Mouse (Mus musculus) heart, postnatal 14 days (tissue): ENCODE data around the gene Nans. TPM values are rescaled to one million over a fixed set of nuclear protein-coding genes. Genes with fewer than 3 reads are reported as not detected.

Source experiments
- DNase-seq, 2 experiments: peaks; one replicate each; pipeline ENCODE4 v3.0.0; 2021 to 2022
- intact Hi-C: fragments of 180-260 bp; cut with DNase I; formaldehyde crosslinking; loops from one replicate; pipeline ENCODE4 v1.15.1; 2025
- total RNA-seq, 2 experiments: library from RNA; stranded (reverse); gene quantifications; 2 replicates each; pipeline ENCODE4 v1.2.3; 2021

Gene Nans
- total RNA-seq, 2 experiments from 2014 or later: 17.5 to 21.4 TPM

- no peak for DNase-seq
- intact Hi-C loops: no loop called here
Observed at GRCm38 (mm10) chr4:46465740-46466139, 23.3 kb upstream of the Nans start.

- DNase-seq: no peak
Observed at GRCm38 (mm10) chr4:46475101-46475500, 13.9 kb upstream of the Nans start.

GRCm38 (mm10) chr4:46479081-46479480 is 10.0 kb upstream of the Nans start:
- intact Hi-C loops: no loop called here

More at GRCm38 (mm10) chr4:46475101-46475500, 13.9 kb upstream of the Nans start:
- intact Hi-C loops: no loop called here

GRCm38 (mm10) chr4:46485696-46486417 is 3.2 kb upstream of the Nans start:
- peak; percentile 78 to 80 for DNase-seq
- intact Hi-C loops: loop anchor here (2.0 kb wide), 1 partner anchor 33 kb away; no protein-coding TSS in a partner anchor

More at GRCm38 (mm10) chr4:46479081-46479480, 10.0 kb upstream of the Nans start:
- DNase-seq: no peak

GRCm38 (mm10) chr4:46487348-46487747 is 1.7 kb upstream of the Nans start:
- peak; percentile 65 to 69 for DNase-seq
- intact Hi-C loops: loop anchor here (2.0 kb wide), 1 partner anchor 35 kb away; no protein-coding TSS in a partner anchor

- intact Hi-C loops: no loop called here
- no peak for DNase-seq
Observed at GRCm38 (mm10) chr4:46493071-46493470, 4.0 kb downstream of the Nans start.

- DNase-seq: no peak
- intact Hi-C loops: no loop called here
Observed at GRCm38 (mm10) chr4:46495543-46495942, 6.5 kb downstream of the Nans start.

GRCm38 (mm10) chr4:46497286-46497892 is 8.3 kb downstream of the Nans start:
- intact Hi-C loops: no loop called here
- peak; percentile 75 to 87 for DNase-seq

GRCm38 (mm10) chr4:46498511-46498910 is 9.5 kb downstream of the Nans start:
- intact Hi-C loops: loop anchor here (2.0 kb wide), 1 partner anchor 108 kb away; no protein-coding TSS in a partner anchor
- DNase-seq: no peak

- peak; percentile 41 to 61 for DNase-seq
- intact Hi-C loops: loop anchor here (2.0 kb wide), 1 partner anchor 108 kb away; no protein-coding TSS in a partner anchor
Observed at GRCm38 (mm10) chr4:46498976-46499375, 9.9 kb downstream of the Nans start.

GRCm38 (mm10) chr4:46502606-46503502 is 13.8 kb downstream of the Nans start:
- no peak for DNase-seq
- intact Hi-C loops: no loop called here

- no peak for DNase-seq
- intact Hi-C loops: no loop called here
Observed at GRCm38 (mm10) chr4:46503881-46504280, 14.8 kb downstream of the Nans start.

GRCm38 (mm10) chr4:46505361-46506057 is 16.5 kb downstream of the Nans start:
- DNase-seq: no peak
- intact Hi-C loops: loop anchor here (5.0 kb wide), 2 partner anchors 97 to 147 kb away; partner anchors contain the start of genes Coro2a and Tbc1d2

- intact Hi-C loops: loop anchor here (5.0 kb wide), 2 partner anchors 95 to 145 kb away; partner anchors contain the start of genes Coro2a and Tbc1d2
- peak; percentile 97 to 98 for DNase-seq
Observed at GRCm38 (mm10) chr4:46506801-46507610, 18.0 kb downstream of the Nans start.

GRCm38 (mm10) chr4:46507736-46508460 is 18.9 kb downstream of the Nans start:
- DNase-seq: peak; percentile 78 to 88
- intact Hi-C loops: loop anchor here (5.0 kb wide), 2 partner anchors 94 to 144 kb away; partner anchors contain the start of genes Coro2a and Tbc1d2

GRCm38 (mm10) chr4:46520491-46520890 is 31.4 kb downstream of the Nans start:
- DNase-seq: peak in 1 of 2 experiments; percentile 23
- intact Hi-C loops: no loop called here

- DNase-seq: no peak
- intact Hi-C loops: no loop called here
Observed at GRCm38 (mm10) chr4:46521457-46521856, 32.4 kb downstream of the Nans start.

- no peak for DNase-seq
- intact Hi-C loops: no loop called here
Observed at GRCm38 (mm10) chr4:46523324-46523723, 34.3 kb downstream of the Nans start.
